Mouse (Mus musculus): Measurements from ENCODE around the gene Ngfr. TPM values are rescaled to one million over a fixed set of nuclear protein-coding genes. Genes with fewer than 3 reads are reported as not detected.

Ngfr gene
- polyA plus RNA-seq, 1 experiment, result 1.0 TPM

DNA sequence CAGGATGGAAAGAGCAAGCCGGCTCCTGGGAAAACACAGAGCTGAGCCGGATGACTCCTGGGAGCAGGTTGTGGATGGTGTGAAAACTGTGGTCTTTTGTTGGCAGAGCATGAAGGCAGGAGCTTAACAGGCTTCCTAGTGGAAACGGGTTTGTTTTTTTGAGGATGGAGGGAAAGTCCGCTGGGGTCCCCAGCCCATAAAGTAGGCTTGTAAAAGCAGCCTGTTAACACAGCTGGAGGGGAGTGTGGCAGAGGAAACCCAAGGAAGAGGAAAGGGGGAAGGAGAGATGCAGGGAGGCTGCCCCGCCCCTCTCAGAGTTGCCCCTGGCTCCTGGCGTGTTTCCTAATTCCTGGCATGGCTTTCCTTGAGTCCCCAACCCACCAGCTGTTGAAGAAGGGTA lies 8.1 kb downstream of the Ngfr start:
- Histone ChIP-seq H3K27ac (ENCODE audit: control insufficient read depth, insufficient read depth, low read depth, low read length, poor library complexity) (no peak overlapping the region), H3K4me1 (ENCODE audit: control insufficient read depth, insufficient read depth, low read length) (no peaks in the 10 kb centered on the region), H3K4me3 (replicated peaks; ENCODE audit: control insufficient read depth, low read depth, low read length) (no peak overlapping the region)
- TF ChIP-seq CTCF (IDR thresholded peaks at IDR 0.05; ENCODE audit: control insufficient read depth, insufficient read depth, low read length), result no peak
- TF ChIP-seq POLR2A (IDR thresholded peaks at IDR 0.05; ENCODE audit: borderline replicate concordance, control insufficient read depth, low read depth, low read length), result no peak
- WGBS, result 26% methylated on average over 6 of the region's 6 CpGs

DNA sequence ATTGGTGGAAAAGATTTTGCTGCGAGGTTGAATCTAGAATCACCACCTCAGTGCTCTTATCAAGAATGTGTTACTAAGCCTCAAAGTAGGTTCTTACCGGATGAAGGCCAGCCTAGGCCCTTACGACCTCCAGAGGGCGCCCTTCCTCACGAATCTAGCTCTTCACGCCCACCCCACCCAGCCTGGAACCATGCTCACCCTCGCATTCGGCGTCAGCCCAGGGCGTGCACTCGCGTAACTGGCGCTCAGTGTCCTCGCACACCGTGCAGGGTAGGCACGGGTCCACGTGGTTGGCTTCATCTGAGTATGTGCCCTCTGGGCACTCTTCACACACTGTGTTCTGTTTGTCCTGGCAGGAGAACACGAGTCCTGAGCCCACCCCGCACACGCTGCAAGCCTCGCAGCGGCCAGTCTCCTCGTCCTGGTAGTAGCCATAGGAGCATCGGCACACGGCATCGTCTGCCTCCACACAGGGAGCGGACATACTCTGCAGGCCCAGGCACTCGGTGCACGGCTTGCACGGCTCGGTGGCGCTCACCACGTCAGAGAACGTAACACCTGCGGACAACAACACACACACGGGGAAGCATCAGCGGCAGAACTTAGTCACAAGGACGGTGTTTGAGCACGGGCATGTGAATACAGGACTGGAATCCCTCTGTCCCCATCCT lies 9.6 kb downstream of the Ngfr start:
- Histone ChIP-seq H3K4me3 (replicated peaks; ENCODE audit: control insufficient read depth, low read depth, low read length) (no peak overlapping the region), H3K27ac (ENCODE audit: control insufficient read depth, insufficient read depth, low read depth, low read length, poor library complexity) (no peak overlapping the region), H3K4me1 (ENCODE audit: control insufficient read depth, insufficient read depth, low read length) (no peaks in the 10 kb centered on the region)
- 23% methylated on average over 39 of the region's 39 CpGs for WGBS
- TF ChIP-seq CTCF (IDR thresholded peaks at IDR 0.05; ENCODE audit: control insufficient read depth, insufficient read depth, low read length) (peak; percentile 80), POLR2A (IDR thresholded peaks at IDR 0.05; ENCODE audit: borderline replicate concordance, control insufficient read depth, low read depth, low read length) (no peak)

DNA sequence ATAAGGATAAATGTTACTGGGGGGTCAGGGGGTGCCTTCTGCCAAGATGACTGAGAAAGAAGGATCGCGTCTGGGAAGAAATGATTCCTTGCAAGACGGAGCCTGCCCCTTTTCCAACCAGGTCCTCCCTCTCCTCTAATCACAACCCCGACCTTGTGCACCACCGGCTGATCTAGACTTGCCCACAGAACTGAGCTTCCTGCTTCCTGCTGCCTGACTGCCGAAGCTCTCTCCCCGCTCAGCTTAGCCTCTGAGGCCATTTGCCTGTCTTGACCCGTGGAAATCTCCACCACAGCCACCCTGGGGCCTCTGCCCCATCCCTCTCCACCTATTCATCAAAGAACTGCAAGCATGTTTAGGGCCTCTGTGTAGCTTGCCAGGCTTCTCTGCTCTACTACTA lies 11.2 kb downstream of the Ngfr start:
- WGBS, result 37% methylated on average over 8 of the region's 8 CpGs
- H3K4me1 ChIP-seq (ENCODE audit: control insufficient read depth, insufficient read depth, low read length), result no peaks in the 10 kb centered on the region
- H3K27ac ChIP-seq (ENCODE audit: control insufficient read depth, insufficient read depth, low read depth, low read length, poor library complexity), result no peak overlapping the region
- H3K4me3 ChIP-seq (replicated peaks; ENCODE audit: control insufficient read depth, low read depth, low read length), result no peak overlapping the region
- no peak for TF ChIP-seq POLR2A (IDR thresholded peaks at IDR 0.05; ENCODE audit: borderline replicate concordance, control insufficient read depth, low read depth, low read length)
- no peak for TF ChIP-seq CTCF (IDR thresholded peaks at IDR 0.05; ENCODE audit: control insufficient read depth, insufficient read depth, low read length)

DNA sequence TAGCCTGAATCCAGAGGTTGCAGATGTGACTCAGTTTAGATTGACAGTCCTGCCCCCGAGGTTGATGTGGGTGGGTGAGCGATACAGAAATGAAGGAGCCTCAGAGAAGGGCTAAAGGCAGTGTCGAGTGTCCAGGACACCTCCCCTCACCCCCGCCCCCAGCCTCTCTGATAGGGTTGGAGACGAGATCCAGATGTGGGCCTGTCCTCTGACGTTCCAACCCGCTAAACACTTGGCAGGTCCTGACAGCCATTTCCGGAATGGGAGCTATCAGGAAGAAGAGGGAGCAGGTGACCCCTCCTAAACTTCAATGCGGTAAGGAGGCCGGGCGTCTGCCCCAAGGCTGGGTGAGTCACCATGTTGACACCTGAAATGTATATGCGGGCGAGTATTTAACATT lies 11.7 kb downstream of the Ngfr start:
- no peak overlapping the region for H3K27ac ChIP-seq (ENCODE audit: control insufficient read depth, insufficient read depth, low read depth, low read length, poor library complexity)
- H3K4me3 ChIP-seq (replicated peaks; ENCODE audit: control insufficient read depth, low read depth, low read length), result no peak overlapping the region
- H3K4me1 ChIP-seq (ENCODE audit: control insufficient read depth, insufficient read depth, low read length), result no peaks in the 10 kb centered on the region
- TF ChIP-seq POLR2A (IDR thresholded peaks at IDR 0.05; ENCODE audit: borderline replicate concordance, control insufficient read depth, low read depth, low read length) (no peak), CTCF (IDR thresholded peaks at IDR 0.05; ENCODE audit: control insufficient read depth, insufficient read depth, low read length) (no peak)
- 51% methylated on average over 13 of the region's 13 CpGs for WGBS

DNA sequence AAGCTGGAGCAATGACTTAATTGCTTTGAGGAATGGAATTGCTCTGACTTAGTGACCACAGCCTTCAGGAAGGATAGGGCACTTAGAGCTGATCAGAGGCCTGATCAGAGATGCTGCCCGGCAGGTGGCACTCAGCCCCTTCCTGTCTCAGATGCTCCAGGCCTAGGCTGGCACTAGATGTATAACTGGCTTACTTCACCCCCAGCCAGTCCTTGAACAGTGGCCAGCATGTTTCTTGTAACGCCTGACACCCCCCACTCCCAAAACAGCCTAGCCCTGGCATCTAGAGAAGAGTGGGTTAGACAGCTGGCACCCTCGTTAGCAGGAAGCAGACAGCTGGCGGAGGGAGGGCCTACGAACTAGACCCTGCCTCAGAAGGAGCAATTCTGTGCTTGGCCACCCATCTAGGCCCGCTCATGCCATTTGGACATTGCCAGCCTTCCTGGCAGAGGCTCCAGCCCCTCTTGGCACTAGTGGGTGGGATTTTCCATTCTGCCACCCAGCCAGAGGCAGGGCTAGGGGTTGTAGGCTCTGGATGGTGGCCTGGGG lies 12.7 kb downstream of the Ngfr start:
- TF ChIP-seq POLR2A (IDR thresholded peaks at IDR 0.05; ENCODE audit: borderline replicate concordance, control insufficient read depth, low read depth, low read length) (no peak), CTCF (IDR thresholded peaks at IDR 0.05; ENCODE audit: control insufficient read depth, insufficient read depth, low read length) (no peak)
- WGBS, result 77% methylated on average over 6 of the region's 6 CpGs
- no peak overlapping the region for H3K27ac ChIP-seq (ENCODE audit: control insufficient read depth, insufficient read depth, low read depth, low read length, poor library complexity)

DNA sequence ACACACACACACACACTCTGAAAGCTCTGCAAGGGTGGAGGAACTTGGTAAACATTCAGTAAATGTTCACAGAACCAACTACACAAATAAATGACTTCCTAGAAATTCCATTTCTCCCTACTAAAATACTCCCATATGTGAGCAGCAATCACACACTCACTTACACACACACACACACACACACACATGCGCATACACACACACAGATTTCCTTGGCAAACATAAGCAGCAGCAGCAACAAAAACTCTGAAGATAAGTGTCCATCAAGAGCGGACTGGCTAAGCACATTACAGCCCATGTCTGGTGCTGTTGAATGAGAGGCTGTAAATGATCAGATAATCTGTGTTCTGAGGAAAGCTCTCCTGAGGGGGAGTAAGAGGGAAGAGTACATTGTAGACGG lies 15.3 kb downstream of the Ngfr start:
- no peak overlapping the region for H3K4me3 ChIP-seq (replicated peaks; ENCODE audit: control insufficient read depth, low read depth, low read length)
- WGBS, result 74% methylated on average over 3 of the region's 3 CpGs
- H3K4me1 ChIP-seq (ENCODE audit: control insufficient read depth, insufficient read depth, low read length), result no peaks in the 10 kb centered on the region
- no peak overlapping the region for H3K27ac ChIP-seq (ENCODE audit: control insufficient read depth, insufficient read depth, low read depth, low read length, poor library complexity)
- TF ChIP-seq POLR2A (IDR thresholded peaks at IDR 0.05; ENCODE audit: borderline replicate concordance, control insufficient read depth, low read depth, low read length) (no peak), CTCF (IDR thresholded peaks at IDR 0.05; ENCODE audit: control insufficient read depth, insufficient read depth, low read length) (no peak)

More for the DNA sequence above, 12.7 kb downstream of the Ngfr start:
- Histone ChIP-seq H3K4me1 (ENCODE audit: control insufficient read depth, insufficient read depth, low read length) (no peaks in the 10 kb centered on the region), H3K4me3 (replicated peaks; ENCODE audit: control insufficient read depth, low read depth, low read length) (no peak overlapping the region)

DNA sequence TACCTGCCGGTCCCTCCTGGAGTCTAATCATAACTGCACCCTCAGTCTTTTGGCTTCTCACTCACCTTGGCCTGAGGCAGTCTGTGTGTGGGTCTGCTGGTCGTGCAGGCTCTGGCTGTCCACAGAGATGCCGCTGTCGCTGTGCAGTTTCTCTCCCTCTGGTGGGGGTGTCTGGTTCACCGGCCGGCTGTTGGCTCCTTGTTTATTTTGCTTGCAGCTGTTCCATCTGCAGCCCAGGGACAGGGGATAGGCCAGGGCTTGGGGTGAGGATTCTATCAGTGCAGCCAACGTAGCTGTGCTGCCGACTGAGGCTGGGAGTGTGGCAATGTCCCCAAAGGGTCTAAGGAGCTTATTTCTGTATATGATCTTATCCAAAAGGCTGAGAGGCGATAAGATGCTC lies 15.8 kb downstream of the Ngfr start:
- H3K4me3 ChIP-seq (replicated peaks; ENCODE audit: control insufficient read depth, low read depth, low read length), result no peak overlapping the region
- TF ChIP-seq POLR2A (IDR thresholded peaks at IDR 0.05; ENCODE audit: borderline replicate concordance, control insufficient read depth, low read depth, low read length) (no peak), CTCF (IDR thresholded peaks at IDR 0.05; ENCODE audit: control insufficient read depth, insufficient read depth, low read length) (no peak)
- no peaks in the 10 kb centered on the region for H3K4me1 ChIP-seq (ENCODE audit: control insufficient read depth, insufficient read depth, low read length)
- 47% methylated on average over 9 of the region's 9 CpGs for WGBS
- H3K27ac ChIP-seq (ENCODE audit: control insufficient read depth, insufficient read depth, low read depth, low read length, poor library complexity), result no peak overlapping the region

DNA sequence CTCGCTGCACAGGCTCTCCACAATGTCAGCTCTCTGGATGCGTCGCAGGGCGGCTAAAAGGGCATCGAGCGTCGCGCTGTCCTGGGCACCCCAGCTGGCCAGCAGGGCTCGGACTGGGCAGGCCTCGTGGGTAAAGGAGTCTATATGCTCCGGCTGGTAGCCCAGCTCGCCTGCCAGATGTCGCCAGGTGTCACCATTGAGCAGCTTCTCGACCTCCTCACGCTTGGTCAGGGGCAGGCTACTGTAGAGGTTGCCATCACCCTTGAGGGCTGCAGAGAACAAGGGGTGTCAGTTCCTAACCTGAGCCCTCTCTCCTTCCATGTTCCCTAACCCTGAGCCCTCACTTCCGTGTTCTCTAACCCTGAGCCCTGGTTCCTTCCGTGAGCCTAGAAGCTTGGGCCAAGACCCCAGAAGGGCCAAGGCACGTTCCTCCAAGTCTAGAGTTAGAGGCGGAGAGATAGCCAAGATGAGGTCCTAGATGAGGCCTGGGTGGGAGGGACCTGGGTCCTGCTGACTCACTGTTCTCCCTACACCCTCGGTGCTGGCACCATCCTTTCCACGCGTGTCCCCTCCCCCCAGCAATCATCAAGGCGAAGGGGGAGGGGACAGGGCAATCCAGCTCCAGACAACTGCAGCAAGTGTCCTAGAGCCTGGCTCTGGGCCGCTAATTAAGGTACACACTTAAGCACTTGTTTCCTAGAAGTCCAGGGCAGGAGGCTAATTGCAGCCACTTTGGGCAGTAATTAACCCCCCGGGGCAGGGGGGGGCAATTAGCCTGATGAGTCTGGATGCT lies 16.5 kb downstream of the Ngfr start:
- H3K27ac ChIP-seq (ENCODE audit: control insufficient read depth, insufficient read depth, low read depth, low read length, poor library complexity), result no peak overlapping the region; the same call in 1 of the 2 replicates
- H3K4me1 ChIP-seq (ENCODE audit: control insufficient read depth, insufficient read depth, low read length), result no peaks in the 10 kb centered on the region
- TF ChIP-seq CTCF (IDR thresholded peaks at IDR 0.05; ENCODE audit: control insufficient read depth, insufficient read depth, low read length), result no peak
- TF ChIP-seq POLR2A (IDR thresholded peaks at IDR 0.05; ENCODE audit: borderline replicate concordance, control insufficient read depth, low read depth, low read length), result no peak
- no peak overlapping the region for H3K4me3 ChIP-seq (replicated peaks; ENCODE audit: control insufficient read depth, low read depth, low read length)
- WGBS, result 59% methylated on average over 25 of the region's 25 CpGs

Measured in bone marrow, adult 2 months (tissue).